Mouse (Mus musculus): ENCODE results near the gene Hamp2.

DNA sequence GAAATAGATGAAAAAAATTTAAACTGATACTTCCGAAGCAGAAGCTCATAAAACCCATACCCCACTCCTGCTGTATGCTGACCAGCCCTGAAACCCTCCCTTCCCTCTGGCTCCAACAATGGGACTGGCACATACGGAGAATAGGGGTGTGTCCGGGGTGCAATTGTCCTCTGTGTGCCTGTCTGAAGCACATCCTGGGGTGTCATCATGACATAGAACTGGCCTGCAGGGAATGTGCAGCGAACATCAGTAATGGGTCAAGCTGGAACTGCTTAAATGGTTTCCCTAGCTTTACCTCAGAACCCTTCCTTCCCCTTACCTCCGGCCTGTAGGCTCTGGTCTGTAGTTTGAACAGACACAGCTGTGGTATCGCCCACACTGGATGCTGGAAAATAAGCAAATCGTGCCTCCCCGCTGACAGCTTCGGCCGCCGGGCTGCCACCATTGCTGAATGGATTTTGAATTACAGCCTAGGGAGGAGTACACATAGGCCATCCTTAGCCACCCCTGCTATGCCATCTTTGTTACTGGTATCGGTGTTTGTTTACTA is 30.6 kb upstream of the Hamp2 start:
- TF ChIP-seq POLR2A (IDR thresholded peaks at IDR 0.05; ENCODE audit: control insufficient read depth, extremely low read depth, insufficient read depth, low read length, poor library complexity) (no peak), CTCF (IDR thresholded peaks at IDR 0.05; ENCODE audit: borderline replicate concordance, control insufficient read depth, extremely low read depth, insufficient read depth, low read length, poor library complexity) (no peak)
